Mouse (Mus musculus): ENCODE data around the gene Spata21. TPM values are rescaled to one million over a fixed set of nuclear protein-coding genes. Genes with fewer than 3 reads are reported as not detected.

Gene Spata21
- total RNA-seq, 1 experiment from 2014 or later, result not detected

Other genes with a start within 250 kb of the Spata21 start
- gene Padi1, start 242.6 kb upstream of the Spata21 start, total RNA-seq (2017), result 0.25 and 0.30 TPM in 2 replicates
- gene Padi2, start 182.0 kb upstream of the Spata21 start, total RNA-seq (2017), result 11.0 and 12.1 TPM in 2 replicates
- gene Sdhb, start 127.1 kb upstream of the Spata21 start, total RNA-seq (2017), result 69.8 and 102 TPM in 2 replicates
- 34.5 and 51.0 TPM in 2 replicates for gene Atp13a2, start 101.5 kb upstream of the Spata21 start, total RNA-seq (2017)
- gene Mfap2, start 77.9 kb upstream of the Spata21 start, total RNA-seq (2017), result not detected in 2 replicates
- gene Crocc, start 27.8 kb upstream of the Spata21 start, total RNA-seq (2017), result 8.3 and 9.9 TPM in 2 replicates
- gene Necap2, start 10.0 kb upstream of the Spata21 start, total RNA-seq (2017), result 44.7 and 59.7 TPM in 2 replicates
- gene Szrd1, start 51.4 kb downstream of the Spata21 start, total RNA-seq (2017), result 51.7 and 59.0 TPM in 2 replicates
- gene Fbxo42, start 59.6 kb downstream of the Spata21 start, total RNA-seq (2017), result 10.0 and 11.3 TPM in 2 replicates
- gene Rsg1, start 125.6 kb downstream of the Spata21 start, total RNA-seq (2017), result 0.81 and 3.5 TPM in 2 replicates
- gene Arhgef19, start 151.2 kb downstream of the Spata21 start, total RNA-seq (2017), result not detected in 2 replicates
- gene Epha2, start 212.9 kb downstream of the Spata21 start, total RNA-seq (2017), result 1.0 TPM in 1 of 2 replicates, not detected in the other